8 mouse cellular contexts compared by ENCODE assay signal in the genomic region with DNA sequence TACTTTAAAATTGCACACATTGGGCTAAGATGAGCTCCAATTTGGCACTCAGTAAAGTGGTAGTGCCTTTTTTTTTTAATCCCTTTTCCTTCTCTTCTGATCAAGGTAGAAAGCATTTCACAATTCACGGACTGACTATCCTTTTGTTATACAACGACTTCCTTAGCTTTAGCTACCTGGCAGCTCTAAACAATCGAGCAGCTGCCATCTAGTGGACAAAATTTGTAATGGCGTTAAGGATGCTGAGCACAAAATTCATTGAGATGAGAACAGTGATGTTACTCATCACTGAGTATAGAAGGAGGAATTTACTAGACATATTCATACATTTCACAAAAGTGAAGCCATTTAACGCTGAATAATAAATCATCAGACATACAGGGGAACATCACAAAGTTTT.
DNase-seq lines count a peak whose midpoint lies in the region; ATAC-seq and TF ChIP-seq lines count a peak whose summit lies in the region.

No protein-coding gene starts in this region.

- H3K36me3 ChIP-seq in E14TG2a.4 (ENCODE audit: insufficient read depth, low read length) = no peaks in the 10 kb centered on the region
- no peaks in the 10 kb centered on the region for H3K36me3 ChIP-seq in forebrain, postnatal 0 days (ENCODE audit: insufficient read depth)
- no peaks in the 10 kb centered on the region for H3K36me3 ChIP-seq in lung, postnatal 0 days (ENCODE audit: insufficient read depth, low read length)

- no peaks in the 10 kb centered on the region for H3K9me3 ChIP-seq in E14TG2a.4 (ENCODE audit: low read length)
- H3K9me3 ChIP-seq in forebrain, postnatal 0 days (ENCODE audit: low read length) = no peaks in the 10 kb centered on the region
- no peaks in the 10 kb centered on the region for H3K9me3 ChIP-seq in lung, postnatal 0 days (ENCODE audit: low read length)

- no peak overlapping the region for H3K4me3 ChIP-seq in E14TG2a.4 (replicated peaks; ENCODE audit: low read length)
- no peak overlapping the region for H3K4me3 ChIP-seq in forebrain, postnatal 0 days (ENCODE audit: low read depth, low read length)
- no peak overlapping the region for H3K4me3 ChIP-seq in lung, postnatal 0 days (ENCODE audit: low read depth, low read length)

- no peak overlapping the region for H3K27ac ChIP-seq in forebrain, postnatal 0 days (ENCODE audit: low read depth, low read length)
- no peak overlapping the region for H3K27ac ChIP-seq in lung, postnatal 0 days (ENCODE audit: low read length)

- H3K4me1 ChIP-seq in E14TG2a.4 (replicated peaks; ENCODE audit: low read depth, low read length) = no peaks in the 10 kb centered on the region
- peaks cover 3% of the 10 kb centered on the region; the same call in 1 of the 2 replicates for H3K4me1 ChIP-seq in forebrain, postnatal 0 days (ENCODE audit: insufficient read depth)
- no peaks in the 10 kb centered on the region for H3K4me1 ChIP-seq in lung, postnatal 0 days (ENCODE audit: insufficient read depth, low read depth, low read length)

- no peak overlapping the region for H3K9ac ChIP-seq in forebrain, postnatal 0 days
- H3K9ac ChIP-seq in lung, postnatal 0 days (replicated peaks; ENCODE audit: low read depth) = no peak overlapping the region

- H3K4me2 ChIP-seq in forebrain, postnatal 0 days (ENCODE audit: low read depth) = 0 out of 2 replicates have a peak overlapping the region, but pooled peaks have one; percentile 4
- H3K4me2 ChIP-seq in lung, postnatal 0 days (replicated peaks; ENCODE audit: low read depth, low read length) = no peak overlapping the region

- DNase-seq in 416B (ENCODE audit: low read depth) = peak; percentile 57
- peak; percentile 30 for DNase-seq in c-Kit-positive CD71-positive TER-119-positive erythroid progenitor cells, embryonic 14.5 days (ENCODE audit: low spot score)
- DNase-seq in forebrain, postnatal 0 days = peak; percentile 92
- peak; percentile 38 to 65 for DNase-seq in kidney, postnatal 25 days
- DNase-seq in lung, postnatal 0 days (ENCODE audit: low spot score) = peak; percentile 47
- peak; percentile 78 to 86 for DNase-seq in right cerebral cortex, adult 2 months (ENCODE audit: low spot score in 2 of 2)

- under 1% methylated on average over 5 of the region's 5 CpGs for WGBS in forebrain, postnatal 0 days
- under 1% methylated on average over 5 of the region's 5 CpGs for WGBS in lung, postnatal 0 days

- ATAC-seq in forebrain, postnatal 0 days = peak; percentile 62
- no peak for ATAC-seq in lung, postnatal 0 days
- no peak for ATAC-seq in erythroid progenitor cell, adult 5-6 weeks (replicated peaks; ENCODE audit: low FRiP score, poor library complexity, severe bottlenecking)

- no peak for TF ChIP-seq EP300 in lung, postnatal 0 days (IDR thresholded peaks at IDR 0.05)

- TF ChIP-seq CTCF in E14TG2a.4 (conservative IDR thresholded peaks at IDR 0.05; ENCODE audit: low read length) = peak; percentile 72
- peak; percentile 93 for TF ChIP-seq CTCF in forebrain, postnatal 0 days (IDR thresholded peaks at IDR 0.05; ENCODE audit: low read depth)
- peak; percentile 79 for TF ChIP-seq CTCF in lung, postnatal 0 days (IDR thresholded peaks at IDR 0.05)

- H3K27me3 ChIP-seq in E14TG2a.4 (ENCODE audit: insufficient read depth, low read length) = no peaks in the 10 kb centered on the region
- no peaks in the 10 kb centered on the region for H3K27me3 ChIP-seq in forebrain, postnatal 0 days (ENCODE audit: insufficient read depth, low read length)
- no peaks in the 10 kb centered on the region for H3K27me3 ChIP-seq in lung, postnatal 0 days (replicated peaks; ENCODE audit: insufficient read depth, low read length)

Comparison
In these comparisons a context has a peak if more than half of its experiments do, and no peak if none do; other contexts are left out.
1. DNase-seq: peak in every context shown above with its lines; median percentile 92 in forebrain, postnatal 0 days; 82 in right cerebral cortex, adult 2 months; 57 in 416B; 52 in kidney, postnatal 25 days; 47 in lung, postnatal 0 days; 30 in c-Kit-positive CD71-positive TER-119-positive erythroid progenitor cells, embryonic 14.5 days.